Mouse (Mus musculus): ENCODE results near the gene Aff3.

Aff3 gene

DNA sequence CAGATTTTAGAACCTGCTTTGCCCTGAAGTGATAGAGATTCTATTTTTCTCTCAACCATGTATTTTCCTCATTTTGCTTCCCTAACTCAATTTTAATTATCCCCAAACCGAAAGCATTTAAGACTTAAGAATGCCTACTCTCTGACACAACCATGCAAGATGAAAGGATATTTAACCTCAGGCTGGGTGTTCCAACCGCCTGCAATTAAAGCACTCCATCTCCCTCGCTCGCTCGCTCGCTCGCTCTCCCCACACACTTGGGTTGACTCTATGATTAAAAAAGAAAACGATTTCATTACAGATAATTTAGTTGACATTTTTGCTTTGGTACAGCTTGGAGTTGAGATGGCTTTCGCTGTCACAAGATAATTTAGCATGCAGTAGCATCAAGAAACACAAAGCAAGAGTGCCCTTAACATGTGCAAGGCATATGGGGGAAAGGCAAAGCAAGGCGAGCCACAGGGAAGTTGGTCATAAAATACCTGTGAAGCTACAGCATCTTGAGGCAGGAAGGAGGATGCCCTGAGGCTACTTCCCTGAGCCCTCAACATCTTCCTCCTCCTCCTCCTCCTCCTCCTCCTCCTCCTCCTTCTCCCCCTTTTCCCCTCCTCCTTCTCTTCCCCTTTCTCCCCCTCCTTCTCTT, 167.7 kb downstream of the Aff3 start:
- no peak for DNase-seq (ENCODE audit: low read depth, low spot score)

- no peak for DNase-seq (ENCODE audit: low read depth, low spot score)
These were observed 169.5 kb downstream of the Aff3 start for GRCm38 (mm10) chr1:38495284-38495683.

GRCm38 (mm10) chr1:38489733-38490132, 175.0 kb downstream of the Aff3 start:
- no peak for DNase-seq (ENCODE audit: low read depth, low spot score)

DNA sequence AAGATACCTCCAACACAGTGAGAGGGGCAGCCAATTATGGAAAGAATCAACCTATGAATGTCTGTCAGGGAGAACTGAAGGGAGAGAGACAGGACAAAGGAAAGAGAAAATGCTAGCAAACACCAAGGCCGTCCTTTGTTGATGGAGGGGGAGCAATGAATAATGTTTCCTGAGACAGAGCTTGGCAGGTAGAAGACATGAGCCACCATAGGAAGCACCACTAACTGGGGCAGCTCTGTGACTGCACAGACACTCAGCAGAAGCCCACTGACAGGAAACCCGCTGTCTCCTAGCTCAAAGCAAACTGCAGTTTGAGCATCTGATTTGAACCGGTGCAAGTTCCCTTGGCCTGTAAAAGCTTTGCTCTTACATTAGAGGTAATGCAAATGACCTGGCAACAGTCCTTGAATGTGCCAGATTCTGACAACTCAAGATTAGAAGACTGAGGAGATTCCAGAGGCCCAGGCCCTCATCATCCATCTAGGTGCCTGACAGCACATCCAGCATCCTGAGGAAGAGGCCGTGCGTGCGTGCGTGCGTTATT, 176.0 kb downstream of the Aff3 start:
- DNase-seq (ENCODE audit: low read depth, low spot score): no peak

DNA sequence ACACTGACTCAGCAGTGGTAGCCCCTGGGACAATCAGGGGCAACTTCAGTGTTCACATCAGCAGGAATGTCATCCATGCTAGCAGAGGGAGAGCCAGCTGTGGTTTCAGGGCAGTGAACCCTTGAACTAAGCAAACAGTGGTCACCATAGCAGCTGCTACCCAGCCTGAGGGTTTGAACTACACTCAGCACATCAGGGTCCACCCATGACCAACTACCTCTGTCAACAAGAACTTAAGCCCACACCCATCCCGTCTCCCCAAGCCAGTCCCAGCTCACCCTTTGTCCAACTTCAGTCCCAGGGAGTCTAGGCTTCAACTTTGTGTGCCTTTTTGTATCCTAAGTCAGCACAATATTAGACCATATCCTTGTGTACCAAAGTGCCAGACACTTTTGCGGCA, 176.9 kb downstream of the Aff3 start:
- no peak for DNase-seq (ENCODE audit: low read depth, low spot score)

DNA sequence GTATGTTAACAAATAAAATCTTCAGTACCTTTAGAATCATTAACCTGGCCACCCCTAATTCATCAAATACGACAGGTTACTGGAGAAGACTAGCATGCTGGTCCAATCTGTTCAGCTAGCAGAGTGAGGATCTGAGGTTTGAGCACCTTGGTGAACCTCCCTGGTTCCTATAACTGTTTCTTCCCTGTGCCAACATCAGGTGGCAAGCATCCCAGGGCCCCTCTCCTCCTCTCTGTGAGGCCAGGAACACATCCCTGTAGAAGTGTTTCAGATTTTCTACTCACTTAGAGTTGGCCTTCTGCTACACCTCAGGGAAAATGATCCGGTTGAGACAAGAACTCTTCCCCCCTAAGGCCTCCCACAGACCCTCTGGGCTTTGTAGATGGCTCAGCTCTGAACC, 181.6 kb downstream of the Aff3 start:
- no peak for DNase-seq (ENCODE audit: low read depth, low spot score)

- DNase-seq (ENCODE audit: low read depth, low spot score): no peak
These were observed 186.5 kb downstream of the Aff3 start for GRCm38 (mm10) chr1:38478246-38478743.

- no peak for DNase-seq (ENCODE audit: low read depth, low spot score)
These were observed 193.9 kb downstream of the Aff3 start for GRCm38 (mm10) chr1:38470817-38471216.

GRCm38 (mm10) chr1:38470166-38470565, 194.6 kb downstream of the Aff3 start:
- DNase-seq (ENCODE audit: low read depth, low spot score): no peak

DNA sequence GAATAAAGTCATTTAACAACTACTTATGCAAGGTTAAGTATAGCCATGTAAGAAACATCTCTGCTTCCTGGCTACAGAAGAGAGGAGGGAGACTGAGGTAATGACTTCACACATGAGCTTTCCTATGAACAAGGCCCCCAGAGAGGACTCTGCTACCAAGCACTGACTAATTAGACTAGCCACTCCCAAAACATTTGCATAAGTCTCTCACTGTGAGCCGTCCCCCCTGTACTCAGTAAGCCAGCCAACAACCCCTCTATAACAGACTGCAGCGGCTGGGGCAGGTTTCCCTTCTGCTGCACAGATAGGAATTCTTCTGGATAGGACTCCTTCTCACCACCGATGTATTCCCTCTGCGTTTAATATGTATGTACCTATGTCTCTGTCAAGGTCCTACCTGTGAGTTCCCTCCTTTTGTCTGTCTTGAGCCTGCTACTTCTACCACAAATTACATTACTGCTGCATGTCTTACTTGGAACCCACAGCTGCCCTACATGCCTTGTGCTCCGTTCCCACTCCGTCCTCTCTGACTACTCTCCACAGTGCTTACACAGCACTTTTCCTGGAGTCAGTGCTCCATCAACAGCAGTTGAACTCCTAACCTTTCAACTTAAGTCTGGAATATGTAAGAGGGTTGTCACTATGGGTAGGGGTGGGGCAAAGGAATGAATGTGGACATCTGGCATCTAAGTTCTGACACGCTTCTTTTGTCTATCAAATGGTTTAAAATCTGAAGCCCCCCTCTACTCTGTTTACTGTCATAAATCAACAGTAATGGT, 197.3 kb downstream of the Aff3 start:
- peak; percentile 52 for DNase-seq (ENCODE audit: low read depth, low spot score)

DNA sequence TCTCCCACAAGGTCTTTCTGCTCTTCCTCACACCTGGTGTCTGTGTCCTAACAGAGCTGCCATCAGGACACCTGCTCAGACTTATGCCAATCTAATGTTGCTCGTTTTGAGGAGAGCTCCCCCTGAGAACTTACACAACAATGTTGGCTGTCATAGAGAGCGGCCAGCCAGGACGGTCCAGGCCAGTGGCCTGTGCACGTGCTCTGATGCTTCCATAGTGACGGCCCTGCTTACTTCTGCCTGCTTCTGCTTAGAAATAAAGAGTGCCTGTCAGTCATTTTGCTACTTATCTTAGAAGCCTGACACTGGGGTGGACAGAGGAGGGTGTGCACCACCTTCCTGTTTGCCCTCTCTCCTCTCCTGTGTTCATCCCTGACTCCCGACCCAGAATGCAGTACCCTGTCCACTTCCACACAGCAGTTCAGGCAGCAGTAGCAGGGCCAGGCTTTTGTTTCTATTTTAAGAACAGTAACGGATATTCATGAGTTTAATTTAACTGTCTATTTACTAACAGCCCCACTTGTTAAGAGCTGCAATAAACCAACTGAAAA, 208.0 kb downstream of the Aff3 start:
- DNase-seq (ENCODE audit: low read depth, low spot score): no peak

- DNase-seq (ENCODE audit: low read depth, low spot score): no peak
These were observed 209.8 kb downstream of the Aff3 start for GRCm38 (mm10) chr1:38454921-38455320.

GRCm38 (mm10) chr1:38451367-38451766, 213.4 kb downstream of the Aff3 start:
- no peak for DNase-seq (ENCODE audit: low read depth, low spot score)

DNA sequence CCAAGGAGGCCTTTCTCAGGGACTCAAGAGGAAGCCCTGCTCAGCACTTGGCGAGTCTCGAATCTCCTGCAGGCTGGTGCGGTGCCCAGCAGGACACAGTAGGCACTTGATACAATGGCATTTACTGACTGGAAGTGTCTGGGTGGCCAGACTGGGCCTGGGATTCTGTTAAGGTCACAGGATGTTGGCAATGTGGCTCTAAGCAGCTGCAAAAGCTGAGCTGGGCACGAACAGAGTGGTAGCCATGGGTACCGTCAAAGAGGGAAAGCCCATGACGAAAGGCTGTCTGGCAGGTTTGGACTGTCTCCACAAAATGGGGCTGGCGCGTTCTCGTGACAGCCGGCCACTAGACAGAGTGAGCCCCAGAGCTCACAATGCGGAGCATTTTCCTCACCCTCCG, 214.1 kb downstream of the Aff3 start:
- DNase-seq (ENCODE audit: low read depth, low spot score): no peak

GRCm38 (mm10) chr1:38449816-38450478, 214.8 kb downstream of the Aff3 start:
- no peak for DNase-seq (ENCODE audit: low read depth, low spot score)

- no peak for DNase-seq (ENCODE audit: low read depth, low spot score)
These were observed 215.9 kb downstream of the Aff3 start for GRCm38 (mm10) chr1:38448854-38449253.

DNA sequence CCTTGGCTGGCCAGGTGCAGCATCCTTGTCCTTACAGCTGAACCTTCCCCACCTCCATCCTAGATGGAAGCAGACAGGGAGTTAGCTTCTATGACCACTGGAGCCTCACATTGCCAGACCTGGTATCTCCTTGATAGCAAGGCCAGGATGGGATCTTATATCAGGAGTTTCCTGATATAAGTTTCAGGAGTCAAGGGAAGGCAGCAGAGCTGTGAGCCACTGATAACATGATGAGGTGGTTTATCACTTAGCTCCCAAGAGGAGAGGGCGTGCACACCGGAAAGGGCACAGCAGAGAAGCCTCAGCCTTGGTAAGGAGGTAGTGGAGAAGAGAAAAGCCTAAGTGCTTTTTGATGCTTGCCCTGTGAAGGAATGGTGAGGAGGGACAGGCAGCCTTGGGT, 217.2 kb downstream of the Aff3 start:
- DNase-seq (ENCODE audit: low read depth, low spot score): no peak

GRCm38 (mm10) chr1:38446152-38446820, 218.5 kb downstream of the Aff3 start:
- DNase-seq (ENCODE audit: low read depth, low spot score): no peak

DNA sequence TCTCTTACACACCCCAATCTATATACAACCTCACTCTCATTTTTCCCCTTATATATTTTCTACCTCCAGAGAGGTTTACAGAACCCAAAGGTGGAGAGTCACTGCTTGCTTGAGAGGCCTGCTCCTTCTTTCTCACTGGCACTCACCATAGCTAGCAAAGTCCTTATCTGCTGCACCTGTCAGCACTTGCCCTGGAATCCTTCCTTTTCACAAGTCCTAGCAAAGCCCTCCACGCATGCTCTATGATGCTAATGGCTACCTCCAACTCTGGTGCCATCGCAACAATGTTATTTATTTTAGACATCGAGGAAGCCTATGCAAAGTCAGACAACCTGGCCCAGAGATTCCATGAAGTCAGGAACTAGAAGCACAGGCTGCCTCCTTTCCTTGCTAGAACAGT, 221.9 kb downstream of the Aff3 start:
- DNase-seq (ENCODE audit: low read depth, low spot score): no peak

DNA sequence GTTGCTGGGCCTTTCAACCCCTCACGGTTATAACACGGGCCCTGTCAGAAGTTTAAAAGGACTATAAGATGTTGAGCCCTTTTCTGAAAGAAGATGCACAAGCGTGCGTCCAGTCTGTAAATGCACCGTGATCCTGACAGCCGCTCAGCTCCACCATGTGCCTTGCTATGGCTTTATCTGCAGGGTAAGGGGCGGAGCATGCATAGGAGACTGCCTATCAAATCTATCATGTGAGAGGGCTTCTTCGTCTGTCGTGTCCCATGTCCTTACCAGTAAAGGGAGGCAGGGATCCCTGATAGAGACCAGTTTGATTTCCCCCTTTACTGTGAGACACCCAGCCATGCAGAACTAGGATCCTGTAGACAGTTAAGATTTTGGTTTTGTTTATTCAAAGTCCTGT, 222.3 kb downstream of the Aff3 start:
- DNase-seq (ENCODE audit: low read depth, low spot score): no peak

DNA sequence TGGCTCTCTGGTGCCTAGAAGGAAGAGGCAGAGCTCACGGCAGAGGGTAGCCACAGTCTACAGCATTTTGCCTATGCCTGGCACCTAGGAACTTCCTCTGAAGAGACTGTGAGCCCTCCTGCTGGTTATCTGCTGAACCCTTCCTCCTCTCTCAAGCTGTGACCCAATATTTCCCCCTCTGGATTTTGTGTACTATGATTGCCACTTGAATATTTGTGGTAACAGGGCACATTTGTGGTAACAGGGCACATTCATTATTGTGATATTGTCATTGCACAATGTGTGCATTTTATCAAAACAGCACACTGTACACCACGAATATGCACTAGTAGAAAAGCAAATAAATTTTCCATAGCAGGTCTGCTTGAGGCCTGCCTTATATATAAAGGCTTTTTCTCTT, 223.0 kb downstream of the Aff3 start:
- DNase-seq (ENCODE audit: low read depth, low spot score): no peak

DNA sequence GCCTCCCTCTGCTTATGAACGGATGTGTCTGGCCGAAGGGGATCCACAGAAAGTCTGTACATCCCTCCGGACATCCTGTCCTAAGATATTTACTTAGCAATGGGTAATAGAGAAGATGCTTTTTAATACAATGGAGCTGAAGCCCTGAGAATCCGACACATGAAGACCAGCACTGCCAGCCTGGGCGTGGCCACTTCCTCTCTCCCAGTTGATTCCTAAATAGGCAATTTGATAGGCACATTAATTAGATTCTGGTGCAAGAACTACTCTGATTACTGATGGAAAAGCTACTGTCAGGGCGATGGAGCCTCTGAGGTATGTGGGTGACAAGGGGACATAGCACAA, 224.3 kb downstream of the Aff3 start:
- DNase-seq (ENCODE audit: low read depth, low spot score): no peak

All from mesoderm, embryonic 11.5 days (tissue).